In genomic region chr17:35262664-35263522, GRCm38 (mm10) we compare ENCODE assay signal across 8 mouse cellular contexts. TPM values are rescaled to one million over a fixed set of nuclear protein-coding genes. Genes with fewer than 3 reads are reported as not detected.
DNase-seq lines count a peak whose midpoint lies in the region; ATAC-seq and TF ChIP-seq lines count a peak whose summit lies in the region.

Gene H2-D1 (plus strand): TSS chr17:35262730.

- peak within 1 kb of the TSS; percentile 69 for H3K9ac ChIP-seq in forebrain, embryonic 14.5 days (ENCODE audit: low read length)
- peak within 1 kb of the TSS; percentile 71 for H3K9ac ChIP-seq in neural tube, embryonic 15.5 days (replicated peaks)

- DNase-seq in forebrain, embryonic 14.5 days (ENCODE audit: low spot score): peak; percentile 93
- peak; percentile 98 to 100 for DNase-seq in heart, postnatal 14 days
- peak; percentile 98 for DNase-seq in layer of hippocampus, adult 11-12 months (ENCODE audit: low spot score)
- DNase-seq in lung, adult 18-20 months: peak; percentile 99
- peak; percentile 90 for DNase-seq in testis, postnatal 14 days (ENCODE audit: low spot score)

- H3K36me3 ChIP-seq in E14TG2a.4 (ENCODE audit: insufficient read depth, low read length): no peaks in the 10 kb centered on the region
- H3K36me3 ChIP-seq in forebrain, embryonic 14.5 days (ENCODE audit: control insufficient read depth, insufficient read depth, low read length): no peaks in the 10 kb centered on the region
- peaks cover 3% of the 10 kb centered on the region; the same call in 1 of the 2 replicates for H3K36me3 ChIP-seq in neural tube, embryonic 15.5 days

- peaks cover 28% of the 10 kb centered on the region for H3K4me1 ChIP-seq in E14TG2a.4 (replicated peaks; ENCODE audit: low read depth, low read length)
- H3K4me1 ChIP-seq in forebrain, embryonic 14.5 days (ENCODE audit: control insufficient read depth, insufficient read depth, low read length): no peaks in the 10 kb centered on the region
- H3K4me1 ChIP-seq in neural tube, embryonic 15.5 days: peaks cover 18% of the 10 kb centered on the region

- ATAC-seq in cerebellum, adult (ENCODE audit: insufficient number of reproducible peaks, low FRiP score, low TSS enrichment): peak; percentile 96
- ATAC-seq in forebrain, embryonic 14.5 days: peak; percentile 93
- peak; percentile 94 for ATAC-seq in neural tube, embryonic 15.5 days (ENCODE audit: low FRiP score)

- peak within 1 kb of the TSS; percentile 86 for H3K4me3 ChIP-seq in E14TG2a.4 (replicated peaks; ENCODE audit: low read length)
- peak within 1 kb of the TSS; percentile 57 for H3K4me3 ChIP-seq in forebrain, embryonic 14.5 days (ENCODE audit: low read depth, low read length)
- H3K4me3 ChIP-seq in neural tube, embryonic 15.5 days (replicated peaks): peak within 1 kb of the TSS; percentile 71

- H3K27ac ChIP-seq in forebrain, embryonic 14.5 days (ENCODE audit: low read depth, low read length): no peak within 1 kb of the TSS
- peak within 1 kb of the TSS; percentile 39; the same call in 1 of the 2 replicates for H3K27ac ChIP-seq in neural tube, embryonic 15.5 days (replicated peaks)

- no peak for TF ChIP-seq CTCF in E14TG2a.4 (conservative IDR thresholded peaks at IDR 0.05; ENCODE audit: low read length)

- WGBS in forebrain, embryonic 14.5 days: 1% methylated on average over 63 of the region's 73 CpGs
- WGBS in neural tube, embryonic 15.5 days: under 1% methylated on average over 63 of the region's 73 CpGs

- peak within 1 kb of the TSS; percentile 90 for H3K4me2 ChIP-seq in forebrain, embryonic 14.5 days (ENCODE audit: low read length)
- peak within 1 kb of the TSS; percentile 92 for H3K4me2 ChIP-seq in neural tube, embryonic 15.5 days

- H3K9me3 ChIP-seq in E14TG2a.4 (ENCODE audit: low read length): no peaks in the 10 kb centered on the region
- no peaks in the 10 kb centered on the region for H3K9me3 ChIP-seq in forebrain, embryonic 14.5 days (replicated peaks; ENCODE audit: control insufficient read depth, low read length)
- H3K9me3 ChIP-seq in neural tube, embryonic 15.5 days (replicated peaks): no peaks in the 10 kb centered on the region

- H3K27me3 ChIP-seq in E14TG2a.4 (ENCODE audit: insufficient read depth, low read length): peaks cover 63% of the 10 kb centered on the region
- 0 out of 2 replicates have a peak, but pooled peaks cover 3% of the 10 kb centered on the region for H3K27me3 ChIP-seq in forebrain, embryonic 14.5 days (replicated peaks; ENCODE audit: control insufficient read depth, insufficient read depth, low read length)
- peaks cover 6% of the 10 kb centered on the region; the same call in 1 of the 2 replicates for H3K27me3 ChIP-seq in neural tube, embryonic 15.5 days (replicated peaks)

- intact Hi-C loops in heart, postnatal 14 days (cut with DNase I): no loop called here

RNA-seq across cellular contexts. Expression of gene H2-D1, which starts in this region (rescaled TPM):
- 37.5 and 44.2 TPM in 2 replicates for polyA plus RNA-seq in forebrain, embryonic 14.5 days (2014; fragmentation: Nextera tagmentation; extraction: Ambion mirVana)
- 10 to 100 TPM; 77.3 to 77.5 TPM for total RNA-seq in heart, postnatal 14 days (2021)
- polyA plus RNA-seq in neural tube, embryonic 15.5 days (2015; fragmentation: Nextera tagmentation; extraction: Ambion mirVana): 143 and 196 TPM in 2 replicates
